Mouse (Mus musculus) midbrain, embryonic 12.5 days (tissue): ENCODE data around the gene Krt16. TPM values are rescaled to one million over a fixed set of nuclear protein-coding genes. Genes with fewer than 3 reads are reported as not detected.

Source experiments
- ATAC-seq: fragments of 200-750 bp; cut with Nextera tagmentation; 2 replicates; pipeline ENCODE4 v1.8.0; 2017; ENCODE audit warnings: low read depth, moderate TSS enrichment, moderate library complexity; ENCODE audit not compliant: low FRiP score
- H3K27ac ChIP-seq: fragments of 300-500 bp; sonication (generic); replicated peaks from 2 replicates; pipeline ENCODE4 v1.5.1; 2016; ENCODE audit warnings: mild to moderate bottlenecking
- H3K27me3 ChIP-seq: fragments of 300-500 bp; sonication (generic); 2 replicates; pipeline ENCODE4 v1.6.1; 2016; ENCODE audit warnings: mild to moderate bottlenecking
- H3K36me3 ChIP-seq: fragments of 300-500 bp; sonication (generic); 2 replicates; pipeline ENCODE4 v1.6.1; 2016
- H3K4me1 ChIP-seq: fragments of 300-500 bp; sonication (generic); 2 replicates; pipeline ENCODE4 v1.6.1; 2016
- H3K4me2 ChIP-seq: fragments of 300-500 bp; sonication (generic); replicated peaks from 2 replicates; pipeline ENCODE4 v1.6.1; 2016; ENCODE audit warnings: mild to moderate bottlenecking, moderate library complexity
- H3K4me3 ChIP-seq: fragments of 300-500 bp; sonication (generic); 2 replicates; pipeline ENCODE4 v1.5.1; 2016; ENCODE audit warnings: mild to moderate bottlenecking
- H3K9ac ChIP-seq: fragments of 300-500 bp; sonication (generic); replicated peaks from 2 replicates; pipeline ENCODE4 v1.6.1; 2016; ENCODE audit warnings: mild to moderate bottlenecking, moderate library complexity
- H3K9me3 ChIP-seq: fragments of 300-500 bp; sonication (generic); 2 replicates; pipeline ENCODE4 v1.6.1; 2016; ENCODE audit warnings: mild to moderate bottlenecking
- WGBS: fragments of 180-500 bp; shearing (Covaris S2); methylation state at CpG from one replicate; pipeline ENCODE4 v1.1.7; 2016; 5-methylcytosine and 5-hydroxymethylcytosine counted together
- polyA plus RNA-seq: library from polyadenylated mRNA; unstranded; fragments of >200 nt; fragmentation: Nextera tagmentation; extraction: Ambion mirVana; gene quantifications from 2 replicates; pipeline ENCODE4 v1.2.1, GENCODE M21; 2016

The Krt16 gene
- polyA plus RNA-seq, 1 experiment from 2014 or later = not detected

DNA sequence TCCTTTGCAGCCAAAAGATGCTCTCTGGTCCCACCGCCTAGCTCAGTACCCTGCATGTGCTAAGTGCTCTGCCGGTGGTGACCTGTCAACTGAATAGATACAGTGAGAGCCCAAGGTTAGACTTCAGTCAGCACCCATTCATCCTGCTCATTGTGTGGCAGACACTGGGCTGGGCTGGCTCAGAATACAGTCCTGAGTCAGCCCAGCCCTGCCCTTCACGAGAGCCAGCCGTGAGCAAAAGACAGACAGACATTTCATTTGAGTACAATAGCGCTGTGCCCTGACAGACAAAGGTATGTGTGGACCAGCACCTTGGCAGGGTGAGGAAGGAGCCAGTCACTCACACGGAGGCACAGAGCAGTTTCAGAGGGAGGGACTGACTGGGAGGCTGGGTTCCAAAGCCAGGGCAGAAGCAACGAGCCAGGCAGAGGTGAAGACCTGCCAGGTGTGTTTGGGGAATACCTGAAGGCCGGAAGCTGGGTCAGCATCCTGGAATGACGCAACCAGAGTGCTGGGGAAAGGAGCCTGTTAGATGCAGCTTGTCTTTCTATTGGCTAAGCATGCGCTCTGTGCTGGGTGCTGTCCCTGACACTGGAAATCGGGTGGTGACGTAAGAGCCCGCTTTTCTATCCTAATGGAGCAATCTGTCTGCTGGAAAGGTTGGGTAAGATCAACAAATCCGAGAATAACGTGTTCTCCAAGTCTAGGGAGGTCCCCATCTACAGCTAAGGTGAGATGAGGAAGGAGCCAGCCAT is 29.2 kb upstream of the Krt16 start:
- Histone ChIP-seq H3K9me3 (no peaks in the 10 kb centered on the region), H3K36me3 (no peaks in the 10 kb centered on the region), H3K4me1 (no peaks in the 10 kb centered on the region), H3K4me2 (no peak overlapping the region), H3K27me3 (no peaks in the 10 kb centered on the region), H3K4me3 (no peak overlapping the region), H3K9ac (no peak overlapping the region), H3K27ac (no peak overlapping the region)
- WGBS = 76% methylated on average over 15 of the region's 15 CpGs
- no peak for ATAC-seq

DNA sequence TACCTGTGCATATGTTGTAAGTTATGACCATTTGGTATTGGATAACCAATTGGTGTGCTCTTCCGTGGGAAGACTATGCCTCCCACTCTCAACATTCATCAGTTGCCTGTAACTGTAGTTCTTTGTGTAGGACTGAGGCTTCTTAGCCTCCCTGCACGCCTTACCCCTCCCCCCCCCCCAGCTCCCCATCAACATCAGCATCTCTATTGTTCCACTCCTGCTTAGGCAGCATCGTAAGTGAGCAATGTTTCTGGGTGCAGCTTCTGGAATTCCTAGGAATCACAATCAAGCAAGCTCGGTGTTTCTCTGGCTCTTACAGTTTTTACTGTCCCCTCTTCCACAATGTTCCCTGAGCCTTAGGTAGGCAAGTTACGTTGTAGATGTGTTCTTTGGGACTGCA is 26.8 kb upstream of the Krt16 start:
- ATAC-seq = no peak
- H3K27ac ChIP-seq = no peak overlapping the region
- WGBS = 36% methylated on average over 5 of the region's 5 CpGs
- no peak overlapping the region for H3K4me3 ChIP-seq
- no peaks in the 10 kb centered on the region for H3K27me3 ChIP-seq
- no peak overlapping the region for H3K9ac ChIP-seq
- H3K4me1 ChIP-seq = no peaks in the 10 kb centered on the region
- no peak overlapping the region for H3K4me2 ChIP-seq
- H3K9me3 ChIP-seq = no peaks in the 10 kb centered on the region
- H3K36me3 ChIP-seq = no peaks in the 10 kb centered on the region

DNA sequence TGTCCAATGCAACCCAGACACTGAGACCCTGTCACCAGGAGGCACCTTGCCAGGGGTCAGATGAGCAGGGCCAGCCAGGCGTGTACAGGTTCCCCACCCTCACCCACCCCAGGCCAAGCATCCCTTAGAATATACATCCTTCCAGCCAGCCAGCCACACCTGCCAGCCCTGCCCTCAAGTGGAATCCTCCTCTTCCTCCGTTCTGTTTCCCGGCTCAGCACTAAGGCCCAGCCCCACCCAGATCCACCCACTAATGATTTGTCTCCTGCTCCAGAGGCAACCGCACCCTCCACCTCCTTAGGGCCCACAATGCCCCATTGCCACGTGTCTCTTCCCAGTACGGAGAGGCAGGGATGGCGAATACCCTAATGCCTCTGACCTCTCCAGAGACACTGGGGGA is 26.0 kb upstream of the Krt16 start:
- H3K27ac ChIP-seq = no peak overlapping the region
- H3K4me1 ChIP-seq = no peaks in the 10 kb centered on the region
- H3K4me3 ChIP-seq = no peak overlapping the region
- H3K9me3 ChIP-seq = no peaks in the 10 kb centered on the region
- no peaks in the 10 kb centered on the region for H3K36me3 ChIP-seq
- no peak for ATAC-seq
- WGBS = 73% methylated on average over 7 of the region's 7 CpGs
- H3K27me3 ChIP-seq = no peaks in the 10 kb centered on the region
- H3K4me2 ChIP-seq = no peak overlapping the region
- H3K9ac ChIP-seq = no peak overlapping the region

DNA sequence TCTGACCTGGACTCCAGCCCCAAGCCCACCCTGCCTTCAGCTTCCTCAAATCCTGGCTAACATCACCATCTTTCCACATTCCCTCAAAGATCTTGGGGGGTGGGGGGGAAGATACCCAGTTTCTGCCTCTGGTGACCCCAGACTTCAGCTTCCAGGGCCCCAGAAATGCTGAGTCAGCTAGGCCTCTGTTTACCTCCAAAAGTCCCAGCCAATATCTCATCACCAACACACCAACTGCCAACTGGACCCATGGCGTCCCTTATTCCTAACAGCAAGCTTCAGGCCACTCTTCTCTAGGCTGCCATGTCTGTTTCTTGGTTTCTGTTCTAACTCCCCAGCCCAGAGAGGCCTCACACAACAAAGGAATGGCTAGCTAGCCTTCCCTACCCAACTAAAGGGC is 23.2 kb upstream of the Krt16 start:
- ATAC-seq = no peak
- Histone ChIP-seq H3K9ac (no peak overlapping the region), H3K27me3 (no peaks in the 10 kb centered on the region), H3K36me3 (no peaks in the 10 kb centered on the region), H3K4me3 (no peak overlapping the region), H3K4me2 (no peak overlapping the region), H3K27ac (no peak overlapping the region), H3K9me3 (no peaks in the 10 kb centered on the region), H3K4me1 (no peaks in the 10 kb centered on the region)
- 97% methylated on average over 1 of the region's 1 CpGs for WGBS

DNA sequence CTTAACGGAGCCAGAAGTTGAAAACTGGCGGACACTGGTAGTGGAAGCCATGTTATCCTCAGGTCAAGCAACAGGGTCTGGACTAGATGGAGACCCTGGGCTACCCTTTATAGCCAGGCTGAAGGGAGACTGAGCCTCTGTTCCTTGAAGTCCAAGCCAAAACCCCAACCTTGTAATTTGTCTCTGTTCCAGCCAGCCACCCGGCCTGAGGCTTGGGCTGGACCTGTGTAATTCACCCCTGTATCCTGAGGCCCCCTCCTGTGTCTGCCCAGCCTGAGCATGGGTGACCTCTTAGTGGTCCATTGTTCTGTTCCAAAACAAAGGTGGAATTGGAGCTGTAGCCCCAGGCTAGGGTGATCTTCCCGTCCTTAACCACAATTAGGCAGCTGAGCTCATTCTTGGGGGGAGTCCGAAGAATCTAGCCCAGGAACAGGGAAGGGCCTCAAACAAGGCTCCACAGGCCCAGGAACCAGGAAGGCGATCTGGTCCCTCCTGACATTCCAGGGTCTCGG is 21.2 kb upstream of the Krt16 start, which contains the start of gene Krt42:
Gene Krt42 (minus strand): TSS at position 51 of the 512 bp plus-strand sequence.
- no peaks in the 10 kb centered on the region for H3K9me3 ChIP-seq
- 88% methylated on average over 7 of the region's 7 CpGs for WGBS

DNA sequence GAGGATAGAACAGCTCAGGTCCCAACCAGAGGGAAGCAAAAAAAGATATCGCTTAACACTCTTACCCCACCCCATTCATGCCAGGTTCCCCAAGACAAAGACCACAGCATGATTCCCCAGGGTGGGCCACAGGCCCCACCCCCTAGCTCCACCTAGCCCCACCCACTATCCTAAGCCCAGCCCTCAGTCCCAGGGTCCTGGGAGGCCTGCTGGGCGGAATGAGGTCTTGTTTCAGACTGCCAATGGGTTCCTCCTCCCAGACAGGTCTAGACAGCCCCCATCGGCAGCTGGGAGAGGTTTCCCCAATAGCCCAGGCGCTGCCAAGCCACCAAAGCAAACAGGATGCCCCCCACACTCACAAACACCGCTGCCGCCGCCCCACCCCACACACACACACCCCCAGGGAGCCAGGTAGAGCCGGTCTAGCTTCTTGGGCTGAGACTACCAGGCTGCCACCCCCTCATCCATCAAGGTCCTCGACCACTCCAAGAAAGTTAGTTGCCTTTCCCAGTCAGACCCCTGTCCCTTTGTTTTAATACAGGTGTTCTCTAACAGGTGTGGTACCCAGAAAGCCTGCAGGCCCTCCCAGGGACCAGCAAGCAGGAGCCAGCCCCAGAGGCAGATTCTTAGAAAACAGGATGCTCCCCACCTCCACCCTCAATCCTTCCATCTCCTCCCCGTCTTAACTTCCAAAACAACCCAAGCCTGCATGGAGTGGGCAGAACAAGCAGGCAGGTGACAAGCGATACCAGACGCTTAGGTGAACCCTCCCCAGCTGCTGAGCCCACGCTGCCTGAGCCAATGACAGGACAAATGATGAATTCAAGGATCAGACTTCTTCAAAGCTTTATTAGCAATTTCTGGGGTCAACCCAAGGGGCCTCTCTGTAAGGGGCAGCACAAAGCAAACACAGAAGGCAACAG is 13.6 kb upstream of the Krt16 start:
- ATAC-seq = no peak
- no peak overlapping the region for H3K27ac ChIP-seq
- H3K4me3 ChIP-seq = no peak overlapping the region

More for the DNA sequence above, 21.2 kb upstream of the Krt16 start, which contains the start of gene Krt42:
- Histone ChIP-seq H3K27me3 (no peaks in the 10 kb centered on the region), H3K4me2 (no peak within 1 kb of the TSS), H3K4me1 (no peaks in the 10 kb centered on the region), H3K9ac (no peak within 1 kb of the TSS), H3K27ac (no peak within 1 kb of the TSS), H3K4me3 (no peak within 1 kb of the TSS), H3K36me3 (no peaks in the 10 kb centered on the region)
- ATAC-seq = no peak

DNA sequence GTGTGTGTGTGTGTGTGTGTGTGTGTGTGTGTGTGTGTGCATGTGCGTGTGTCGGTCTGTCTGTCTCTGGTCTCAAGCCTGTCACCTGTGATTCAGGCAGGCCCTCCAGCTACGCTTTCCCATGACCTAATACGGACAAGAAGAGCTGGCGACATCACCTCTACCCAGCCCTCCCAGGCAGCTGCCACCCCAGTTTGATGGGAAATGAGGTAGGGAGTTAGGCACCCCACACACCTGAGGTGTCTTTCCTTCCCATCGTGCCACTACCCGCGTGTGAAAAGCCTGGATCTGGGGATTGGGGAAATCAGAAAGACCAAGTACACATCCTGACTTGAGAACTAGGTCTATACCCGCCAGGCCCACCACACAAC is 12.5 kb upstream of the Krt16 start:
- Histone ChIP-seq H3K4me1 (0 out of 2 replicates have a peak, but pooled peaks cover 4% of the 10 kb centered on the region), H3K27me3 (no peaks in the 10 kb centered on the region), H3K27ac (no peak overlapping the region), H3K9me3 (no peaks in the 10 kb centered on the region), H3K4me2 (no peak overlapping the region), H3K9ac (no peak overlapping the region), H3K36me3 (no peaks in the 10 kb centered on the region), H3K4me3 (no peak overlapping the region)
- 82% methylated on average over 8 of the region's 9 CpGs for WGBS
- ATAC-seq = no peak

More for the DNA sequence above, 13.6 kb upstream of the Krt16 start:
- no peaks in the 10 kb centered on the region for H3K36me3 ChIP-seq
- H3K9me3 ChIP-seq = no peaks in the 10 kb centered on the region
- WGBS = 23% methylated on average over 13 of the region's 13 CpGs
- H3K27me3 ChIP-seq = no peaks in the 10 kb centered on the region
- H3K4me2 ChIP-seq = no peak overlapping the region
- H3K4me1 ChIP-seq = 0 out of 2 replicates have a peak, but pooled peaks cover 4% of the 10 kb centered on the region
- no peak overlapping the region for H3K9ac ChIP-seq

DNA sequence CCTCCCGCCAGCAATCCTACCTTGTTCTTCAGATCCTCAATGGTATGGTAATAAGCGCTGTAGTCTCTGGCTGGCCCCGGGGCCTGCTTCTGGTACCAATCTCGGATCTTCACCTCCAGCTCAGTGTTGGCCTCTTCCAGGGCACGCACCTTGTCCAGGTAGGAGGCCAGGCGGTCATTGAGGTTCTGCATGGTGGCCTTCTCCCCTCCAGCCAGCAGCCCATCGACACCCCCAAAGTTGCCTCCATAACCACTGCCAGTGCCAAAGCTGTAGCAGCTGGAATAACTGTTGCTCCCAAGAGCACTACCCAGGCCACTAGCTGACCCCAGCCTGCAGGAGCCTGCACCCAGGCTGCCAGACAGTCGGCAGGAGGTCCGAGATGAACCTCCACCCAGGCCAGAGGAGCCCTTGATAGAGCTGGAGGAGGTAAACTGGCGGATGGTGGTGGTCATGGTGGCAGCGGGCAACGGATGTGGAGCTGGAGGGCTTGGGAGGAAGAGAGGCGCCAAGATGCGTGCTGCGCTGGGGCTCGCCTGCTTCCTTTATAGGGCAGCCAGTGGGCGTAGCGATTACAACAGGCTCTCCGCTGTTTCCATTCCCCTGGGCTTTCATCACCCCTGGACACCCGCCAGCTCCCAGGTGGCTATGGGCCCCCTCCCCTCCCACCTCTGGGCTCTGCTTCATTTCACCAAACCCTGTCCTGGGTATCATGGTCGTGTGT is 12.0 kb upstream of the Krt16 start, which contains the start of gene Krt17:
Gene Krt17 (minus strand): TSS at position 516 of the 721 bp plus-strand sequence.
- H3K27ac ChIP-seq = no peak within 1 kb of the TSS
- H3K9me3 ChIP-seq = no peaks in the 10 kb centered on the region
- no peaks in the 10 kb centered on the region for H3K36me3 ChIP-seq
- no peak within 1 kb of the TSS for H3K9ac ChIP-seq
- H3K4me3 ChIP-seq = no peak within 1 kb of the TSS
- H3K4me2 ChIP-seq = no peak within 1 kb of the TSS
- no peaks in the 10 kb centered on the region for H3K27me3 ChIP-seq
- WGBS = 83% methylated on average over 21 of the region's 21 CpGs
- ATAC-seq = no peak
- 0 out of 2 replicates have a peak, but pooled peaks cover 4% of the 10 kb centered on the region for H3K4me1 ChIP-seq

DNA sequence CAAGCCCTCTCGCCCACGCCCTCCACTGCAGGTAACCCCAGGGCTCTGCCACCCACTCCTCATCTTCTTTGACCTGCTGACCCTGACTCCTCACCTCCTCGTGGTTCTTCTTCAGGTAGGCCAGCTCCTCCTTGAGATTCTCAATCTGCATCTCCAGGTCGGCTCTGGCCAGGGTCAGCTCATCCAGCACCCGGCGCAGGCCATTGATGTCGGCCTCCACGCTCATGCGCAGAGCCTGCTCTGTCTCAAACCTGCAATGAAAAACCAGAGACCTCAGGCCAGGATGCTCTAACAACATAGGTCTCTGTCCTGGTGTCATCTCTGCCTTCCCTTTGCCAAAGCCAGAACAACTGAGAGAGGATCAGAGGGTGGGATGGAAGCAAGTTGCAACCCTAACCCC is 10.4 kb upstream of the Krt16 start:
- ATAC-seq = no peak
- H3K4me1 ChIP-seq = 0 out of 2 replicates have a peak, but pooled peaks cover 4% of the 10 kb centered on the region
- no peaks in the 10 kb centered on the region for H3K9me3 ChIP-seq
- no peaks in the 10 kb centered on the region for H3K27me3 ChIP-seq
- H3K9ac ChIP-seq = no peak overlapping the region
- no peak overlapping the region for H3K27ac ChIP-seq
- H3K4me2 ChIP-seq = no peak overlapping the region
- WGBS = 87% methylated on average over 9 of the region's 9 CpGs
- H3K36me3 ChIP-seq = no peaks in the 10 kb centered on the region
- H3K4me3 ChIP-seq = no peak overlapping the region

DNA sequence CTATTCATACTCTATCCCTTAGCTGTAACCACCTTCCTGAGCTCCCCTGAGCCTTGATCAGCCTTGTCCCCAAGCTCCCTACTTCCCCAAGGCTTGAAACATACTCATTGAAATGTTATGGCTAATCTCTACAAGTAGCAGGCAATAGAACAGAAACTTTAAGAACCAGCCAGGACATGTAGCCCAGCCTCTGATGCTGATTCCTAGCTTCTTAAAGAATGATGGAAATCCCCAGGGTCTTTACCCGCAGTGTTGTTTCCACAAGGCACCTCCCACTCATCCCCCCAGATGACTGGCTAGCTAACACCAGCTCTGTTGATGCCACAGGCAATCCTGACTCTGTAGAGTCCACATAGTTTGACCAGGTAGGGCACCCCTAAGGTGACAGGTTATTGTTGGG is 9.3 kb upstream of the Krt16 start:
- no peaks in the 10 kb centered on the region for H3K9me3 ChIP-seq
- no peaks in the 10 kb centered on the region for H3K27me3 ChIP-seq
- no peak overlapping the region for H3K27ac ChIP-seq
- 0 out of 2 replicates have a peak, but pooled peaks cover 4% of the 10 kb centered on the region for H3K4me1 ChIP-seq
- 80% methylated on average over 1 of the region's 1 CpGs for WGBS
- no peak for ATAC-seq
- H3K36me3 ChIP-seq = no peaks in the 10 kb centered on the region
- no peak overlapping the region for H3K9ac ChIP-seq
- no peak overlapping the region for H3K4me2 ChIP-seq
- no peak overlapping the region for H3K4me3 ChIP-seq

DNA sequence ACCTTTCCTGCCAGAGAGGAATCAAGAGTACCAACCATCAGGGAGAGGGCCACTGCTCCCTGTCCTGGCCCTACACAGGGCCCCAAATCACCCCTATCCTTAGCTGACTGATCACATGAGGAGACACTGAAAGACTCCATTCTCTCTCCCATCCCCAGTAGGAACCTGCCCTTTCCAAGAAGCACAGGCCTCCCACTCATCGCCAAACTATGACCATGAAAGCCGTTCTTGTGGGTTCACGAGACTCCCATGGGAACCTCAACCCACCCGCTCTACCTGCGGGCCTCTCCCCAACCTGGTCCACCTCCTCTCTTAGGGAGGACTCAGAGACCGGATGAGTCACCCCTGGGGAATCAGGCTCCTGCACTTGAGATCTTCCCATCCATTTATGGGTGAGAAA is 6.8 kb upstream of the Krt16 start:
- Histone ChIP-seq H3K9ac (no peak overlapping the region), H3K4me1 (no peaks in the 10 kb centered on the region), H3K27me3 (no peaks in the 10 kb centered on the region), H3K27ac (no peak overlapping the region), H3K36me3 (no peaks in the 10 kb centered on the region), H3K4me2 (no peak overlapping the region), H3K9me3 (no peaks in the 10 kb centered on the region), H3K4me3 (no peak overlapping the region)
- 90% methylated on average over 6 of the region's 6 CpGs for WGBS
- ATAC-seq = no peak
